Mouse (Mus musculus) erythroblast, embryonic 14.5 days (primary cell): ENCODE data around the gene Galnt9. TPM values are rescaled to one million over a fixed set of nuclear protein-coding genes. Genes with fewer than 3 reads are reported as not detected.

ENCODE experiments used
- H3K27me3 ChIP-seq: 2 replicates; pipeline ENCODE4 v1.6.1; 2012; ENCODE audit warnings: inconsistent platforms; ENCODE audit not compliant: control insufficient read depth
- H3K36me3 ChIP-seq: 2 replicates; pipeline ENCODE4 v1.6.1; 2012; ENCODE audit warnings: mild to moderate bottlenecking, inconsistent platforms; ENCODE audit not compliant: control insufficient read depth
- H3K4me1 ChIP-seq: 2 replicates; pipeline ENCODE4 v1.6.1; 2012; ENCODE audit warnings: inconsistent platforms; ENCODE audit not compliant: control insufficient read depth
- H3K4me3 ChIP-seq: replicated peaks from 2 replicates; pipeline ENCODE3; 2012; ENCODE audit warnings: moderate library complexity, mild to moderate bottlenecking, inconsistent platforms
- H3K9me3 ChIP-seq: 2 replicates; pipeline ENCODE4 v1.6.1; 2012; ENCODE audit warnings: low read length, inconsistent platforms, mixed read lengths; ENCODE audit not compliant: control insufficient read depth
- GATA1 ChIP-seq: IDR thresholded peaks from 2 replicates; pipeline ENCODE4 v1.6.1; 2012; ENCODE audit warnings: low read length, inconsistent platforms, mixed read lengths
- TAL1 ChIP-seq: IDR thresholded peaks from 3 replicates; pipeline ENCODE4 v1.6.1; 2012; ENCODE audit warnings: low read length, inconsistent platforms, mixed read lengths
- polyA plus RNA-seq: library from polyadenylated mRNA; stranded (reverse); fragments of >175 nt; gene quantifications from 2 replicates; pipeline ENCODE4 v1.2.3, GENCODE M21; 2012

Galnt9 gene
- polyA plus RNA-seq, 1 experiment, result 0.04 TPM

DNA sequence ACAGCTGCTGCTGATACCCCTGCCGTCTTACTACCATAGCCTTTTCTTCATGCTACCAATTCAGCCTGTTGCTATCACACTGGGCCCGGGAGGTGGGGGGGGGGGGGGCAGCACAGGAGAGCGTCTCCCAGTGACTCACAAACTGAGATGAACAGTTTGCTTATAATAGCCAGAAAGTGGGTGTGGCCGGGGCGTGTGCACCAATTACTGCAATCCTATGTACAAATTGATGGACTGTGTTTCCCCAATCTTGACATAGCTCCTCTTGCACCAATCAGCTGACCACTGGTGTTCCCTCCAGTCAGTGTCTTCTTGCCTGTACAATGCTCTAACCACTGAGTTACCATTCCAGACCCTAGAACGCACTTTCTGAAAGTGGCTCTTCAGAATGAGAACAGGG lies 64.2 kb downstream of the Galnt9 start:
- H3K4me3 ChIP-seq, result no peak overlapping the region
- H3K9me3 ChIP-seq, result no peaks in the 10 kb centered on the region
- H3K4me1 ChIP-seq, result no peaks in the 10 kb centered on the region
- no peaks in the 10 kb centered on the region; the same call in 1 of the 2 replicates for H3K27me3 ChIP-seq
- H3K36me3 ChIP-seq, result no peaks in the 10 kb centered on the region
- TF ChIP-seq GATA1, result no peak
- TF ChIP-seq TAL1, result no peak

DNA sequence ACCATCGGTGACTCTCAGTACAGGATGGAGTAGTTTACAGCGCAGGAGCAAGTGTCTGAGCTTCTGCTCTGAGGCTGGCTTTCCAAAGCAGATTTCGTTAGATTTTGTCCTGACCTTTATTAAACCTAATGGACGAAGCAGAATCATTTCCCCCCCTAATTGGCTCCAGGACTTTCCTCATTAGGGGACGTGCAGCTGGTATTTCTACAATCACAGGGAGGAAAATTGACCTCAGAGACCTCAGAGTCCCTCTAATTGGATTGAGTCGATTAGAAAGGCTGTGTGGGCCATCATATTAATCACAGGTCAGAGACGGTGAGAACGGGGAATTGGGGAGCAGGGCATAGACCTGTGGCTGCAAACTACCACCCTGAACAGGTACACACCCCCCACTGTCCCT lies 64.8 kb downstream of the Galnt9 start:
- Histone ChIP-seq H3K4me1 (no peaks in the 10 kb centered on the region), H3K27me3 (no peaks in the 10 kb centered on the region), H3K4me3 (no peak overlapping the region), H3K9me3 (no peaks in the 10 kb centered on the region), H3K36me3 (no peaks in the 10 kb centered on the region)
- no peak for TF ChIP-seq GATA1
- TF ChIP-seq TAL1, result no peak

DNA sequence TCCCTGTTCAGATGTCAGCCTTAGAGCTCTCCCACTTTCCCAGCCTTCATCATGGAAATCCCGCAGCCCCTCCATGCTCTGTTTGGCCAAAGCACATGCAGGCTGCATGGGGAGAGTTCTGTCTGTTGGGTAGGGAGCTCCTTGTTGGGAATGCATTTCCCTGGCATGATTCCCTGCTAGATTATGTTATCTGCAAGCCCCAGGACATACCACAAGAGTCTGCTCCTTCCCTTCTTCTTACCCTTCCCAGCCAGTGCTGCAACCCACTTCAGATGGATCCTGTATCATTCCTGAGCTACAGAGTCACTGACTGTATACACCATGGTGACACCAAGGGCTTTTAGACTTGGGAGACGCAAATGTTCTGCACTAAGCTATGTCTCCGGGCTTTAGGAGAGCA lies 65.3 kb downstream of the Galnt9 start:
- H3K36me3 ChIP-seq, result no peaks in the 10 kb centered on the region
- H3K4me3 ChIP-seq, result no peak overlapping the region

DNA sequence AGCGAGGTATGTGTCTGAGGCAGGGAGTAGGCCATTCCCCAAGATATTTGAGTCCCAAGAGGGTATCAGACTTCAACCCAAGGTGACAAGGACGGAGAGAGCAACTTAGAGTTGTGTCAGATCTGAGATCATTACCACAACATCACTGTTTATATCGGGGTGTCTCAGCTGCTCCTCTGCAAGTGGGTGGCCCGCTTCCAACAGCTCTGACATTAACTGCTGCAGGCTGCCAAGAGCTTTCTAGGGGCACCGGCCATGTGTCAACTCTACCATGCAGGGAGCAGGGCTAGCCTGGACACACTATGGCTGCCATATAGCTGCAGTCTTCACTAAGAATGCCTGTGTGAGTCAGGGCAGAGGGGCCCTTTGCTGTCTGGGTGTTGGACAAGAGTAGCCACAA lies 65.7 kb downstream of the Galnt9 start:
- H3K27me3 ChIP-seq, result no peaks in the 10 kb centered on the region
- no peak overlapping the region for H3K4me3 ChIP-seq
- H3K36me3 ChIP-seq, result no peaks in the 10 kb centered on the region
- no peaks in the 10 kb centered on the region for H3K4me1 ChIP-seq
- TF ChIP-seq GATA1, result no peak
- no peak for TF ChIP-seq TAL1
- H3K9me3 ChIP-seq, result no peaks in the 10 kb centered on the region

More for the DNA sequence above, 65.3 kb downstream of the Galnt9 start:
- no peaks in the 10 kb centered on the region for H3K4me1 ChIP-seq
- H3K9me3 ChIP-seq, result no peaks in the 10 kb centered on the region
- H3K27me3 ChIP-seq, result no peaks in the 10 kb centered on the region
- TF ChIP-seq TAL1 (no peak), GATA1 (no peak)

DNA sequence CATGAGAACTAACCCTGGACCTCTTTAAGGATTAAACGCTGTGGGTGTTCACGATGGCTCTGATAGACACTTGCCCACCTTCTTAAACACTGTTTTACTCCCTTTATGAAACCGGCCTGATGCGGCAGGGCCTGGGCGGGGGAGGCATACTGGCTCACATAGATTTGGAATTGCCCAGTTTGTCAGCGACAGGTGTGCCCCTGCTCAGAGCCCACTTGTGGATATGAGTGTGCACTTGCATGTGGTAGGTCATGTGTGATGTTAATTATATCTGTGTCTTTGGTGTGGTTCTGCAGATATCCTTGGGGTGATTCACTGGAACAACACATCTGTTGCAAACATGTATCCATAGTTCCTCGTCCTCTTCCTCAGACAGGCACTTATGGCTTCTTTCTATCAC lies 66.3 kb downstream of the Galnt9 start:
- H3K4me3 ChIP-seq, result no peak overlapping the region
- H3K36me3 ChIP-seq, result no peaks in the 10 kb centered on the region
- H3K27me3 ChIP-seq, result no peaks in the 10 kb centered on the region
- no peaks in the 10 kb centered on the region for H3K4me1 ChIP-seq
- TF ChIP-seq GATA1, result no peak
- TF ChIP-seq TAL1, result no peak
- no peaks in the 10 kb centered on the region for H3K9me3 ChIP-seq

DNA sequence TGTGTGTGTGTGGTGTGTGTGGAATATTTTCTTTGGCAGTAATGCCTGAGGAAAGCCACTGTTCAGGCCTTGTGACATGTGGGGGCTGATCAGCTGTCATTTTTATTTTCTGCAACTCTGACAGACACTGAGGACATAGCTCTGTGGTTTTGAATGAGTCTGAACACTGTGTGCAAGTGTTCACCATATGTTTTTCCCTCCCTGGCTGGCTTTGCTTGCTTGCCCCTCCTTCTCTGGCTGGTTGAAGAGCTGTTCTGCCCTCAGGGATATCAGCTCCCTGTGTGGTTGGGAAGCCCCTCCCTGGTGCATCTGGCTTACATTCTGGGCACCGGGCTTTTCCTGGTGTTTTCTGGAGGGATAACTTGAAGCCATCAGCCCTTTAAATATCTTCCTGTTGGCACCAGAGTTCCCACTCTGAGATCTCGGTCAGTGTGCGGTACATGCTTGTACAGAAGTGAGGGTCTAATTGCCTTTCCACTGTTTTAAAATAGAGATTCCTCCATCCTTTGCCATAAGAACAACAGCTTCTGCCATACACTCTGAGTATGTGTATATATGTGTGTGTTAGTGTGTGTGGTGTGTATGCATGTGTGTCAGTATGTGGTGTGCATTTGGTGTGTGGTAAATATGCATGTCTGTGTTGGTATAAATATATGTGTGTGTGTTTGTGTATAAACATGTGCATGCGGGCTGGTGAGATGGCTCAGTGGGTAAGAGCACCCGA lies 67.4 kb downstream of the Galnt9 start:
- H3K27me3 ChIP-seq, result no peaks in the 10 kb centered on the region
- no peaks in the 10 kb centered on the region for H3K9me3 ChIP-seq
- TF ChIP-seq GATA1, result no peak
- no peak for TF ChIP-seq TAL1
- no peak overlapping the region for H3K4me3 ChIP-seq
- no peaks in the 10 kb centered on the region for H3K36me3 ChIP-seq
- H3K4me1 ChIP-seq, result no peaks in the 10 kb centered on the region

DNA sequence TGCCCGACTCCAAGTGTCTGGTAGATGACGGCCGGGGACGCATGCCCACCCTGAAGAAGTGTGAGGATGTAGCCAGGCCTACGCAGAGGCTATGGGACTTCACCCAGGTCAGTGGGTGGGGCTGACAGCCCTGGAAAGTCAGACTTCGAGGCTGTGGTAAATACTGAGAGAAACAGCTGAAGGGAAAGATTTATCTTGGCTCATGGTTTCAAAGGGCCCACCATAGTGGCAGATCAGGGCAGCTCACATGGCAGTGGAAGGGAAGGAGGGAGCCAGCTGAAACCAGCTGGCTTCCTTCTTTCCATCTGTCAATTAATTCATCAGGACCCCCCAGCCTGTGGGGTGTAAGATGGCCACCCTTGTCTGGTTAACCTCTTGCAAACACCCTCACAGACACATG lies 75.1 kb downstream of the Galnt9 start:
- H3K9me3 ChIP-seq, result no peaks in the 10 kb centered on the region
- no peaks in the 10 kb centered on the region for H3K27me3 ChIP-seq
- H3K36me3 ChIP-seq, result no peaks in the 10 kb centered on the region
- TF ChIP-seq TAL1 (no peak), GATA1 (no peak)
- no peaks in the 10 kb centered on the region for H3K4me1 ChIP-seq
- H3K4me3 ChIP-seq, result no peak overlapping the region

DNA sequence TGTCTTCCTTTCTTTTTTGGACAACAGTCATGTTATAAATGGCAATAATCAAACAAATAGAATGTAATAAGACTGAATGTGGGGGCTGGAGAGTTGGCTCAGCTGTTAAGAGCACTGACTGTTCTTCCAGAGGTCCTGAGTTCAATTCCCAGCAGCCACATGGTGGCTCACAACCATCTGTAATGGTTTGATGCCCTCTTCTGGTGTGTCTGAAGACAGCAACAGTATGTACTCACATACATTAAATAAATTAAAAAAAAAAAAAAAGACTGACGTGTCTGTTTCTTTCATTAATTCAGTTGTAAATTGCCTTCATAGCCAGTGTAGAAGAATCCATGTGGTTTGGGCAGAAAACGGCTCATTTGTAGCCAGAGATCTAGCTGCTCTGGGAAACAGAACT lies 80.2 kb downstream of the Galnt9 start:
- no peak overlapping the region for H3K4me3 ChIP-seq
- no peaks in the 10 kb centered on the region for H3K4me1 ChIP-seq
- H3K36me3 ChIP-seq, result no peaks in the 10 kb centered on the region
- H3K9me3 ChIP-seq, result no peaks in the 10 kb centered on the region
- TF ChIP-seq TAL1 (no peak), GATA1 (no peak)
- peaks cover 7% of the 10 kb centered on the region for H3K27me3 ChIP-seq

DNA sequence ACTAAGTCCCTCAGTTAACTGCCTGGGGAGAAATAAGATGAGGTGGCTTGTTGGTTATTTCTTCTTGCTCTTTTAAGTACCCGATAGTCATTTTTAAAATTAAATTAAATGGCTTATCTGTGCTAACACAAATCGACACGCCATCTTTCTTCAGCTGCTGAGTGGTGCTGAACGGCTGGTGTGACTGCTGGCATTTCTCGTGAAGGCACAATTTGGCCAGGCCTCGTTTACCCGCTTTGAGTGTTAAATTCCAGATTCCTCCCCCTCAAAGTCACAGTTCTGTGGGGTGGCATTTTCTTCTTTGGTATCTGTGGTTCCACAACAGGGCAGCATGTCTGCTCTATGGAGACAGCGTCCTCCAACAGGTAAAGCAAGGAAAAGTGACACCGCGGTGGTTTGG lies 83.2 kb downstream of the Galnt9 start:
- Histone ChIP-seq H3K4me3 (no peak overlapping the region), H3K36me3 (no peaks in the 10 kb centered on the region), H3K27me3 (peaks cover 7% of the 10 kb centered on the region), H3K4me1 (no peaks in the 10 kb centered on the region), H3K9me3 (no peaks in the 10 kb centered on the region)
- TF ChIP-seq GATA1, result no peak
- no peak for TF ChIP-seq TAL1

DNA sequence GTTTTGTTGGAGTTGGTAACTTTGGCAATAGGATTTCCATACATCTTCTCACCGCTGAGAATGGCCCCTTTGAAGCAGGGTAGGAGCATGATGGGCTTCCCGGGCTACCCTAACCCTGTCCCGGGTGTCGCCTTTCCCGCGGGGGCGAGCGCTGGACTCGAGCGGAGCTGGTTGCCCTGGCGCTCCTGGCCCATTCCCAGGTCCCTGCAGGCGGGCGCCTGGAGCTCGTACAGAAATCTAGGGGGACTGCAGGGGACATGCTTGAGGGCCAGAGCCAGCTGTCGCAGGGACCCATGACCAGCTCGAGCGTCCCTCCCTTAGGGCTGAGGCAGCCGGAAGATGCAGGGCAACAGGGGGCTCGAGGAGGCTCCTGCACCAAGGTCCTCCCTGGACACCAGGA lies 84.0 kb downstream of the Galnt9 start:
- TF ChIP-seq TAL1 (no peak), GATA1 (no peak)
- Histone ChIP-seq H3K9me3 (no peaks in the 10 kb centered on the region), H3K4me1 (no peaks in the 10 kb centered on the region), H3K27me3 (peaks cover 7% of the 10 kb centered on the region), H3K4me3 (no peak overlapping the region), H3K36me3 (no peaks in the 10 kb centered on the region)
